Comparison of ENCODE assay signal across 34 mouse cellular contexts in genomic region chr15:100642451-100642850, GRCm38 (mm10). TPM values are rescaled to one million over a fixed set of nuclear protein-coding genes. Genes with fewer than 3 reads are reported as not detected.
"Had no signal": no experiment of that assay in that cellular context is flagged by ENCODE, and none has a peak within 500 bp of the region (broad histone marks: within the 10 kb centered on the region; RNA-seq: fewer than 3 reads in every experiment).

No protein-coding gene starts in this region.

- H3K27me3 ChIP-seq: kidney, embryonic 15.5 days had no signal

- H3K9me3 ChIP-seq: heart, embryonic 10.5 days; heart, embryonic 12.5 days; heart, embryonic 13.5 days; heart, embryonic 15.5 days; hindbrain, embryonic 10.5 days; hindbrain, embryonic 12.5 days; hindbrain, embryonic 13.5 days; hindbrain, embryonic 15.5 days; intestine, embryonic 15.5 days; kidney, embryonic 15.5 days had no signal

- H3K36me3 ChIP-seq: heart, embryonic 10.5 days; heart, embryonic 12.5 days; heart, embryonic 13.5 days; heart, embryonic 15.5 days; hindbrain, embryonic 10.5 days; hindbrain, embryonic 12.5 days; hindbrain, embryonic 13.5 days; hindbrain, embryonic 15.5 days; intestine, embryonic 15.5 days; kidney, embryonic 15.5 days had no signal

- H3K4me2 ChIP-seq: heart, embryonic 11.5 days; heart, embryonic 12.5 days; heart, embryonic 13.5 days; heart, embryonic 15.5 days; hindbrain, embryonic 12.5 days; hindbrain, embryonic 13.5 days; hindbrain, embryonic 14.5 days; hindbrain, embryonic 15.5 days; intestine, embryonic 15.5 days; kidney, embryonic 15.5 days had no signal

- H3K9ac ChIP-seq: heart, embryonic 12.5 days; heart, embryonic 13.5 days; heart, embryonic 15.5 days; hindbrain, embryonic 12.5 days; hindbrain, embryonic 13.5 days; hindbrain, embryonic 14.5 days; hindbrain, embryonic 15.5 days; intestine, embryonic 15.5 days; kidney, embryonic 15.5 days had no signal

- H3K4me1 ChIP-seq: hindbrain, embryonic 12.5 days; hindbrain, embryonic 13.5 days; hindbrain, embryonic 15.5 days; intestine, embryonic 15.5 days had no signal

- ATAC-seq: hindbrain, embryonic 16.5 days; hindbrain, postnatal 0 days; inflammation-experienced regulatory T-cells, adult 6 months; intestine, embryonic 15.5 days; intestine, embryonic 16.5 days; intestine, postnatal 0 days had no signal

- H3K27ac ChIP-seq: heart, embryonic 13.5 days; heart, embryonic 15.5 days; hindbrain, embryonic 10.5 days; hindbrain, embryonic 12.5 days; hindbrain, embryonic 13.5 days; hindbrain, embryonic 14.5 days; hindbrain, embryonic 15.5 days; hindbrain, postnatal 0 days; intestine, embryonic 15.5 days; kidney, embryonic 15.5 days; layer of hippocampus, adult 2 months; left cerebral cortex, adult 2 months had no signal

- DNase-seq: heart, postnatal 10 days; heart, postnatal 14 days; heart, postnatal 36 days; heart, postnatal 4 days; kidney, adult 11 months; kidney, adult 18-20 months; kidney, adult 2 months; kidney, adult 9 months; kidney, postnatal 10 days; kidney, postnatal 14 days; kidney, postnatal 25 days; kidney, postnatal 36 days; kidney, postnatal 4 days; layer of hippocampus, adult 9-11 months; layer of hippocampus, postnatal 36 days had no signal

- H3K4me3 ChIP-seq: heart, embryonic 10.5 days; heart, embryonic 12.5 days; heart, embryonic 13.5 days; heart, embryonic 15.5 days; hindbrain, embryonic 10.5 days; hindbrain, embryonic 12.5 days; hindbrain, embryonic 13.5 days; hindbrain, embryonic 15.5 days; intestine, embryonic 15.5 days; kidney, embryonic 15.5 days; layer of hippocampus, adult 2 months; left cerebral cortex, adult 2 months had no signal

RNA-seq across cellular contexts. Expression of gene Cela1, which starts 45.3 kb away (rescaled TPM):
- total RNA-seq: heart, postnatal 4 days had no signal
